Mouse (Mus musculus) kidney, adult 8-10 months (tissue): ENCODE data around the gene Utrn.

Source experiments
- DNase-seq, 2 experiments: peaks; one replicate each; pipeline ENCODE4 v3.0.0; 2022

Gene Utrn

GRCm38 (mm10) chr10:12489551-12490177 is 379.5 kb downstream of the Utrn start:
- DNase-seq, result no peak

GRCm38 (mm10) chr10:12488518-12488917 is 380.6 kb downstream of the Utrn start:
- DNase-seq, result no peak

- DNase-seq, result no peak
Observed at GRCm38 (mm10) chr10:12488117-12488516, 381.0 kb downstream of the Utrn start.

GRCm38 (mm10) chr10:12483494-12483893 is 385.7 kb downstream of the Utrn start:
- no peak for DNase-seq

GRCm38 (mm10) chr10:12482975-12483374 is 386.2 kb downstream of the Utrn start:
- no peak for DNase-seq

- DNase-seq, result no peak
Observed at GRCm38 (mm10) chr10:12474850-12475621, 394.1 kb downstream of the Utrn start.

- no peak for DNase-seq
Observed at GRCm38 (mm10) chr10:12469391-12470057, 399.6 kb downstream of the Utrn start.

- no peak for DNase-seq
Observed at GRCm38 (mm10) chr10:12467544-12467943, 401.6 kb downstream of the Utrn start.

GRCm38 (mm10) chr10:12460945-12461344 is 408.2 kb downstream of the Utrn start:
- DNase-seq, result no peak

- DNase-seq, result no peak
Observed at GRCm38 (mm10) chr10:12456867-12457266, 412.3 kb downstream of the Utrn start.

- no peak for DNase-seq
Observed at GRCm38 (mm10) chr10:12452641-12453040, 416.5 kb downstream of the Utrn start.

GRCm38 (mm10) chr10:12444122-12444521 is 425.0 kb downstream of the Utrn start:
- DNase-seq, result no peak

GRCm38 (mm10) chr10:12433161-12433560 is 436.0 kb downstream of the Utrn start:
- DNase-seq, result no peak

GRCm38 (mm10) chr10:12430399-12430798 is 438.8 kb downstream of the Utrn start:
- DNase-seq, result no peak

GRCm38 (mm10) chr10:12426866-12427265 is 442.3 kb downstream of the Utrn start:
- DNase-seq, result no peak

GRCm38 (mm10) chr10:12424944-12425343 is 444.2 kb downstream of the Utrn start:
- DNase-seq, result no peak

GRCm38 (mm10) chr10:12423994-12424725 is 445.0 kb downstream of the Utrn start:
- DNase-seq, result no peak

GRCm38 (mm10) chr10:12414967-12415366 is 454.2 kb downstream of the Utrn start:
- DNase-seq, result no peak

GRCm38 (mm10) chr10:12406338-12407110 is 462.6 kb downstream of the Utrn start:
- DNase-seq, result no peak

GRCm38 (mm10) chr10:12399450-12399849 is 469.7 kb downstream of the Utrn start:
- DNase-seq, result no peak

GRCm38 (mm10) chr10:12380139-12380538 is 489.0 kb downstream of the Utrn start:
- DNase-seq, result no peak

- DNase-seq, result no peak
Observed at GRCm38 (mm10) chr10:12379123-12379522, 490.0 kb downstream of the Utrn start.
